28 mouse cellular contexts compared by ENCODE assay signal in the genomic region with DNA sequence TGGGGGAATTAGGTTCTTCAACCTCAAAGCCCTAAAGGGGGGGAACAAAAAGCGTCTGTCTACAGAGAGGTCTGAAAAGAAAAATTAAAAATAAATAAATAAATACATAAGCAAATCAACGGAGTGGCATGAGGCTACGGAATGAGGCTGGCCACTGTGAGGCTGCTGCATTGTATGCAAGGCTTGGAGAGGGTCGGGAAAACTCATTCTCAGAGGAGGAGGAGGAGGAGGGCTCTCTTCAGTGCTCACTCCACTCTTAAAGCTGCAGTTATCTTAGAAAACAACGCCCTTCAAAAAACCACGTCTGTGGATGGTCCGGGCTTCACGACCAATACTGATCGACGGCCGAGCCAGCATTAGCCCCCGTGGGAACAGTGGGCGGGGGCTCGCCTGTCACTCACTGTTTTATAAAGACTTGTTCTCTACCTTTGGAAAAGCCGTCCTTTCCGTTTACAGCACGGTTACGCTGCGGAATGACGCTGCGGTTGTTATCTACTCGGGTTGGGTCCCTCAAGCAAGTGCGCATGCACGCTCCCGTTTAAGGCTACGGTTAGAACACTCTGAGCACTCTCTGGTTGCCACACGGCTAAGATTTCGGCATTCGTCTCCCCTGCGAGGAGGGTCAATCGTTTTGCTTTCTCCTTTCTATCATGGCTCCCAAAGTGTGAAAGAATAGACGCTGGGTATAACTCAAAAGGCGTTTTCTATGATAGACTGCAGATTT.
A peak's percentile ranks its signal among the peaks of the same experiment; 100 is the strongest.
DNase-seq lines count a peak whose midpoint lies in the region; ATAC-seq and TF ChIP-seq lines count a peak whose summit lies in the region.
"Had no signal": no experiment of that assay in that cellular context is flagged by ENCODE, and none has a peak within 500 bp of the region (broad histone marks: within the 10 kb centered on the region; RNA-seq: fewer than 3 reads in every experiment).

No protein-coding gene starts in this region.

- 77% methylated on average over 33 of the region's 33 CpGs for WGBS in hindbrain, embryonic 13.5 days
- 89% methylated on average over 33 of the region's 33 CpGs for WGBS in hindbrain, embryonic 10.5 days
- WGBS in hindbrain, postnatal 0 days, result 85% methylated on average over 33 of the region's 33 CpGs
- WGBS in forebrain, embryonic 15.5 days, result 86% methylated on average over 33 of the region's 33 CpGs

- no peaks in the 10 kb centered on the region; the same call in 1 of the 2 replicates for H3K4me1 ChIP-seq in hindbrain, embryonic 13.5 days (replicated peaks)
- H3K4me1 ChIP-seq in hindbrain, embryonic 10.5 days (replicated peaks), result no peaks in the 10 kb centered on the region
- H3K4me1 ChIP-seq in testis, adult 2 months (ENCODE audit: control insufficient read depth, insufficient read depth, low read length), result peaks cover 3% of the 10 kb centered on the region
- H3K4me1 ChIP-seq in hindbrain, postnatal 0 days (ENCODE audit: insufficient read depth, low read length), result no peaks in the 10 kb centered on the region
- H3K4me1 ChIP-seq in forebrain, embryonic 15.5 days, result no peaks in the 10 kb centered on the region
- H3K4me1 ChIP-seq: liver, embryonic 13.5 days; neural tube, embryonic 12.5 days had no signal

- H3K4me3 ChIP-seq in hindbrain, embryonic 13.5 days, result no peak overlapping the region
- no peak overlapping the region for H3K4me3 ChIP-seq in hindbrain, embryonic 10.5 days
- H3K4me3 ChIP-seq in testis, adult 2 months (ENCODE audit: control insufficient read depth, low read depth, low read length), result peak overlapping the region; percentile 81
- no peak overlapping the region for H3K4me3 ChIP-seq in hindbrain, postnatal 0 days (ENCODE audit: low read length)
- no peak overlapping the region for H3K4me3 ChIP-seq in forebrain, embryonic 15.5 days
- H3K4me3 ChIP-seq: erythroblast, embryonic 14.5 days; limb, embryonic 12.5 days; liver, embryonic 13.5 days; myocyte; neural tube, embryonic 12.5 days had no signal

- peak; percentile 90 for TF ChIP-seq POLR2A in testis, adult 2 months (IDR thresholded peaks at IDR 0.05; ENCODE audit: control insufficient read depth, low read depth, low read length)

- no peak overlapping the region for H3K9ac ChIP-seq in hindbrain, embryonic 13.5 days
- H3K9ac ChIP-seq in hindbrain, postnatal 0 days (replicated peaks; ENCODE audit: low read length), result no peak overlapping the region
- no peak overlapping the region for H3K9ac ChIP-seq in forebrain, embryonic 15.5 days (replicated peaks)
- H3K9ac ChIP-seq: forebrain, postnatal 0 days; limb, embryonic 12.5 days; liver, embryonic 13.5 days; neural tube, embryonic 12.5 days had no signal

- ATAC-seq in hindbrain, embryonic 13.5 days (ENCODE audit: low FRiP score), result 0 out of 2 replicates have a peak, but pooled peaks have one; percentile 47
- ATAC-seq in hindbrain, postnatal 0 days, result peak; percentile 21; the same call in 1 of the 2 replicates
- ATAC-seq in forebrain, embryonic 15.5 days (replicated peaks), result no peak
- no peak for ATAC-seq in granulocyte monocyte progenitor cell, adult 5-6 weeks (replicated peaks; ENCODE audit: poor library complexity, severe bottlenecking)
- ATAC-seq: activated CD4-positive, CD25-positive, alpha-beta regulatory T cell, adult 4 months; forebrain, postnatal 0 days had no signal

- no peak for DNase-seq in hindbrain, embryonic 10.5 days (ENCODE audit: low spot score)
- no peak for DNase-seq in testis, postnatal 10 days (ENCODE audit: low spot score)
- no peak for DNase-seq in hindbrain, postnatal 0 days (ENCODE audit: low spot score)
- DNase-seq in testis, postnatal 14 days (ENCODE audit: low spot score), result peak; percentile 19
- DNase-seq: cerebellum, adult 2 months; cerebellum, postnatal 14 days; forebrain, postnatal 0 days; gastrocnemius, postnatal 14 days; heart, adult 18-20 months; heart, postnatal 4 days; kidney, adult 2 months; kidney, postnatal 14 days; liver, embryonic 13.5 days; lung, adult 18-20 months; lung, postnatal 10 days; right cerebral cortex, adult 18-20 months; spleen, adult 18-20 months; thymus, postnatal 4 days had no signal

- peak overlapping the region; percentile 23; the same call in 1 of the 2 replicates for H3K4me2 ChIP-seq in hindbrain, embryonic 13.5 days
- H3K4me2 ChIP-seq in hindbrain, postnatal 0 days (ENCODE audit: low read depth, low read length), result no peak overlapping the region
- no peak overlapping the region for H3K4me2 ChIP-seq in forebrain, embryonic 15.5 days (replicated peaks)
- H3K4me2 ChIP-seq: heart, embryonic 11.5 days; limb, embryonic 12.5 days; liver, embryonic 13.5 days; neural tube, embryonic 12.5 days had no signal

- no peaks in the 10 kb centered on the region for H3K27me3 ChIP-seq in hindbrain, embryonic 13.5 days
- H3K27me3 ChIP-seq in hindbrain, embryonic 10.5 days (ENCODE audit: insufficient read depth, poor library complexity, severe bottlenecking), result no peaks in the 10 kb centered on the region
- H3K27me3 ChIP-seq in testis, adult 2 months (ENCODE audit: control insufficient read depth, insufficient read depth, low read length), result no peaks in the 10 kb centered on the region
- no peaks in the 10 kb centered on the region for H3K27me3 ChIP-seq in hindbrain, postnatal 0 days (ENCODE audit: insufficient read depth, low read length)
- no peaks in the 10 kb centered on the region for H3K27me3 ChIP-seq in forebrain, embryonic 15.5 days
- H3K27me3 ChIP-seq: limb, embryonic 12.5 days; liver, embryonic 13.5 days; neural tube, embryonic 12.5 days had no signal

- no peak overlapping the region for H3K27ac ChIP-seq in hindbrain, embryonic 13.5 days
- no peak overlapping the region for H3K27ac ChIP-seq in hindbrain, embryonic 10.5 days
- H3K27ac ChIP-seq in testis, adult 2 months (ENCODE audit: control insufficient read depth, insufficient read depth, low read depth, low read length), result peak overlapping the region; percentile 84
- no peak overlapping the region for H3K27ac ChIP-seq in hindbrain, postnatal 0 days
- H3K27ac ChIP-seq in forebrain, embryonic 15.5 days (replicated peaks), result no peak overlapping the region
- H3K27ac ChIP-seq: limb, embryonic 12.5 days; liver, embryonic 13.5 days; neural tube, embryonic 12.5 days had no signal

- TF ChIP-seq CTCF in testis, adult 2 months (IDR thresholded peaks at IDR 0.05; ENCODE audit: control insufficient read depth, insufficient read depth, insufficient replicate concordance, low read depth, low read length), result no peak
- TF ChIP-seq CTCF in hindbrain, postnatal 0 days (IDR thresholded peaks at IDR 0.05; ENCODE audit: low read depth), result no peak

- no peaks in the 10 kb centered on the region for H3K9me3 ChIP-seq in hindbrain, embryonic 13.5 days
- no peaks in the 10 kb centered on the region for H3K9me3 ChIP-seq in hindbrain, embryonic 10.5 days
- no peaks in the 10 kb centered on the region for H3K9me3 ChIP-seq in hindbrain, postnatal 0 days (ENCODE audit: low read length)
- H3K9me3 ChIP-seq in forebrain, embryonic 15.5 days, result no peaks in the 10 kb centered on the region
- H3K9me3 ChIP-seq: limb, embryonic 12.5 days; liver, embryonic 13.5 days; neural tube, embryonic 12.5 days had no signal

- H3K36me3 ChIP-seq in hindbrain, embryonic 13.5 days, result peaks cover 70% of the 10 kb centered on the region
- H3K36me3 ChIP-seq in hindbrain, embryonic 10.5 days, result peaks cover 100% of the 10 kb centered on the region
- H3K36me3 ChIP-seq in testis, adult 2 months (ENCODE audit: control insufficient read depth, insufficient read depth, low read length), result no peaks in the 10 kb centered on the region; the same call in 1 of the 2 replicates
- peaks cover 19% of the 10 kb centered on the region; the same call in 1 of the 2 replicates for H3K36me3 ChIP-seq in hindbrain, postnatal 0 days (ENCODE audit: insufficient read depth, low read length)
- H3K36me3 ChIP-seq in forebrain, embryonic 15.5 days, result peaks cover 58% of the 10 kb centered on the region

Comparison
In these comparisons a context has a peak if more than half of its experiments do, and no peak if none do; other contexts are left out.
1. ATAC-seq: peak in hindbrain, embryonic 13.5 days (single experiment) and hindbrain, postnatal 0 days (single experiment); none in forebrain, embryonic 15.5 days (single experiment) and granulocyte monocyte progenitor cell, adult 5-6 weeks (single experiment).